Mouse (Mus musculus): Measurements from ENCODE around the gene Tsr3.

Gene Tsr3

DNA sequence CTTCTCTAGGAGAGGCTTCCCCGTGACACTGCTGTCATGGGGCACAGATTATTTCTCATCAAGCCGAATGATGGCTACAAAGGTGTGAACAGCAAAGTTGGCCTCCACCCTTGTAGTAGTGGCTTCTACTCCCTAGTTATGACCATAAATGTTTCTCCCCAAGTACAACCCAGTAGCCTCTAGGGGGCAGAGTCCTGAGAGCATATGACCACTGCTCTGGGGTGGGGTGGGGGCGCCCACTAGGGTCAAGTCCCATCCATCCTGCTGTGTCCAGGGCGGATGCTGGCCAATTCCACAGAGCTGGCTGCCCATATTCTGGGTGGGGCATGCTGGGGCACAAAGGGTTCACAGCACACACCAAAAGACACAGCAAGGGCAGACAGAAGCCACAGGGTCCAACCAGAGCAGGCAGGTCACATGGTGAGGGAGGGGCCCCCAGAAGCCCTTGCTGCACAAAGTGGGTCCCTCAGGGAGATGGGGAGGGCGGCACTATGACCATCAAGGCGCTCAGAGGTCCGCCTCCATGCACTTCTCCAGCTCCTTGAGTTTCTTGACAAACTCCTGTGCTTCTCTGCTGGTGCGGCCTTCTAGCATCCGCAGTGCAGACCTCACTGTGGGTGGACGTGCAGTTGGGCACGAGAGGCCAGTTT is 3.3 kb downstream of the Tsr3 start:
- ATAC-seq (ENCODE audit: low TSS enrichment), result no peak

DNA sequence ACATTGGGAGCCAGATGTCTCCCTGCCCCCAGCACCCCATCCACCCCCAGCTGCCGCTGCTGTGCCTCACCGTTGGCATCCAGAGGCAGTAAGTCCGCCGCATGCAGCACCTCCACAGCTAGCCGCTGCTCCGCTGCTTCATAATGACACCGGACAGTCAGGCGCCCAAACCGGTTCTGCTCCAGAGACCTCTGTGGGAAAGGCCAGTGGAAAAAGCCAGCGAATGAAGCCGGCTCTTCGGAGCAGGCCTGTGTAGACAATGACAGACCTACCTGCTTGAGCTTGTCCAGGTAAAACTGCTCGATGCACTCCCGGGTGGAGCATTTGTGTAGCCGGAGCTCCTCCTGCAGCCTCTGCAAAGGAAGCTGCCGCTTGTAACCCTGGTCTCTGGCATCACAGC is 4.3 kb downstream of the Tsr3 start:
- no peak for ATAC-seq (ENCODE audit: low TSS enrichment)

DNA sequence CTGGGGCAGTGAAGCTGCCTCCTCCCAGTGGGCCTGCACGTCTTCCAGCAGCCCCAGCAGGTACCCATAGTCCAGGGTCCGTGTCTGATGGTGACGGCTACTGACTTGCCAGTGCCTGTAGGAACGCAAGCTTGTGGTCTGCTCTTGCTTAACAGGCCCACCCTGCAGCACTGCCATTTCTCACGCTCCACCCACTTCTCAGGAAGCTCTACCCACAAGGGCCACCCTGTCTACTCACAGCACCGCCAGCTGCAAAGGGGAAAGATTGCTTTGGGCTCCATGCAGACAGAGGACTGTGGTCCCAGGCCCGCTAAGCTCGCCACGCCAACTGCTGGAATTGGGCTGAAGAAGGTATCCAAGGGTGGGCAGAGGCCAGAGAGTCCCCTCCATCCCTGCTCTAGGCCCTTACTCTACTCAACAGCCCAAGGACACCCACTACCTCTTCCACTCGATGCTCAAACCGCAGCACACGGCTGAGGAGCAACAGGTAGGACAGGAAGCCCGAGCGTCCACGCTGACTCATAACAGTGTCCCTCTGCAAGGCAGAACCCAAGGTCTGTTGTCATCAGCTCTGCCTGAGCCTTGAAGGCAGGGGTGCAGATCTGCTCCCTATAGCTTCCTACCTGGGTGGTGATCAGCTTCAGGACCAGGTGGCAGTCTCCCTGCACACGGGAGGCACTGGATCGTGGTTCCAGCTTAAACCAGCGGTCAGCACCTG is 8.2 kb downstream of the Tsr3 start:
- ATAC-seq (ENCODE audit: low TSS enrichment), result no peak

- no peak for ATAC-seq (ENCODE audit: low TSS enrichment)
Observed at GRCm38 (mm10) chr17:25250181-25250835, 10.3 kb downstream of the Tsr3 start.

DNA sequence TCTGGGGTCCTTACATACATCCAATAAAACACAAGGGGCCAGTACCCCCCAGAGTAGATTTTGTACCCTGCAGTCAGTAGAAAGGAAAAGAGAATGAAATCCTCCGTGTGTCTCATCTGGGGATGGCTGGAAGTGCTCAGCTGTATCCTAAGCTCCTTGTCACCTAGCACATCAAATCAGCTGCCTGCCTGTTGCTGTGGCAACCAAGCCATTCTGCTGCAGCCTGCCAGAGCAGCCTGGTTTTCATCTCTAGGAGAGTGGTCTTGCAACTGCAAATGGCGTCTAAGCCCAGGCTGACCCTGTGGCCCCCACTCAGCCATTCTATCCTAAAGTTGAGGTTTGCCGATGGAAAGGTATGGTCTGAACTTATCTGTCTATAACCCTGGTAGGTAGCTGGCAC is 12.7 kb downstream of the Tsr3 start:
- no peak for ATAC-seq (ENCODE audit: low TSS enrichment)

GRCm38 (mm10) chr17:25253760-25254159 is 13.8 kb downstream of the Tsr3 start:
- ATAC-seq (ENCODE audit: low TSS enrichment), result no peak

DNA sequence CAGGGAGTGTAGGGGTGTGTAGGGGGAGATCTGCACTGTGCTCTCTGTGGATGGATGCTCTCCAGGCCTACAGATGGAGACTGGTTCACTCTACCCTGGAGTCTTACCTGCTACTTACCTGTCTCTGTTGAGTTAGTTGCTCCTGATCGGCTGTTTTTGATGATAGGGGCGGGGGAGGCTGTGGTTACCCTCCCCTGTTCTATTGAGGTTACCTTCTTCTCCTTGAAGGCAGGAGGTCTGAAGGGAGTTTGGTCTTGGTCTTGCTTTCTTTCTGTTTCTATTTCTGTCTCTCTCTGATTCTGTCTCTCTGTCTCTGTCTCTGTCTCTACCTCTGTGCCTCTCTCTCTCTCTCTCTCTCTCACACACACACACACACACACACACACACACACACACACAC is 15.1 kb downstream of the Tsr3 start:
- ATAC-seq (ENCODE audit: low TSS enrichment), result no peak

DNA sequence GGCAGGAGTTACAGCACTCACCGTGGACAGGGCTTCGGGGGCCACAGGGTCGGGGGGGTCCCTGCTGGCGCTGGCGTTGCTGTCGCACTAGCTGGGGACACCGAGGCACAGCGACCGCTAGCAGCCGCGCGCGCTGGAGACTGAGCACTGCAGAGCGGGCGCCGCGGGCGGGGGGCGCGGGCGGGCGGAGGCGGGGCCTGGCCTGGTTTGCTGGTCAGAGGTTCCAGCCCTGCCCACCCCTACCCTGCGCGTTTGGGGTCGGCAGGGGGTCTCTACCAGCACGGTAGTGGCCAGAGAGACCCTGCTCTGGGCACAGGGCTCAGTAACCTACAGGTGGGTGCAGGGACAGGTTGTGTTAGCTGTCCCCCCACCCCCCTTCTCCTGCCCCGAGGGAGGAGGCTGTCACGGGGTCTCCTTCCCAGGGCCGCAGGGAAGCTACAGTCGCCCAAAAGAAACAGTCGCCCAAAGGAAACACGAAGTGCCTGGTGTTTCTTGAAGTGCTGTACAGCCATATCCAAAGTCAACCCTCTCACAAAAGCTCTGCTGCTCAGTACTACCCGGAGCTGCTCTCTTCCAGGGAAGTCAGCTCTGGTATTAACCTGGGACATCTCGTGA is 16.3 kb downstream of the Tsr3 start, which contains the start of gene Baiap3:
Gene Baiap3 (minus strand): TSS at position 225 of the 615 bp plus-strand sequence.
- no peak for ATAC-seq (ENCODE audit: low TSS enrichment)

GRCm38 (mm10) chr17:25257804-25258261 is 17.9 kb downstream of the Tsr3 start:
- no peak for ATAC-seq (ENCODE audit: low TSS enrichment)

DNA sequence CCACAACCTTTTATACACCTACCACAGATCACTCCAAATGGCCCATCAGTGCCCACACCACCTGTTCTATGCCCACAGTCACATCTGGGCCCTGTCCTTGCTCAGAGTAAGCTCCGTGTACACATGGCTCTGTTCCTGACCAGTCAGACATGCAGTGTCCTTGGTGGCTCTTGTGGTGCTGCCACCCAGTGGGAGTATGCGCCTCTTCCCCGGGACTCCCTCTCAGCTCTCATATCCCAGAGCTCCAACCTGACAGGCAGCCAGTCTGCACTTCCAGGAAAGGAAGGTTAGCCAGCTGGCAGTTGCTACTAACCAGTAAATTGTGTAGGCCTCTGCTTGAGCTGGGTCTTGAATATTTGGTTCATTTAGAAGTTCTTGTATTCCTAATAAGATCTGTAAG is 24.5 kb downstream of the Tsr3 start:
- peak; percentile 69; the same call in 1 of the 2 replicates for ATAC-seq (ENCODE audit: low TSS enrichment)

DNA sequence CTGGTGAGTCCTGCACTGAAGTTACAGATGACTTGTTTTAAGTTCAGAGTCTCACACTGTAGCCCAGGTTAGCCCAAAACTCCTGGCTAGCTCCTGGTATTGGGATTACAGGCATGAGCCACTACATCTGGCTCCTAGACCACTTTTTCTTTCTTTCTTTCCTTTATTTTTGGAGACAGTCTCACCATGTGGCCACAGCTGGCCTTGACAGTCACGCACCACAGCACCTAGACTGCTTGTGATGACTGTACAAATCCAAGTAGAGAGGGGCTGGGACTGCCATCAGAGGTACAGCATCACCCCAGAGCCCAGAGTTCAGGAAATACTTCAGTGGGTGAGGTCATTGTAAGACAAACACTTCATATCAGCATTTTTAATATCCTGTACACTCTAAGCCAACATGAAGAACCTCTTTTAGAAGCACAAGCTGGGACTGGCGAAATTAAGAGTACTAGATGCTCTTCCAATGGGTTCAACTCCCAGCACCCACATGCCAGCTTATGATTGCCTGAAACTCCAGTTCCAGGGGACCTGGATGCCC is 30.9 kb downstream of the Tsr3 start:
- ATAC-seq (ENCODE audit: low TSS enrichment), result no peak

GRCm38 (mm10) chr17:25272326-25272725 is 32.4 kb downstream of the Tsr3 start:
- no peak for ATAC-seq (ENCODE audit: low TSS enrichment)

- peak; percentile 83 for ATAC-seq (ENCODE audit: low TSS enrichment)
Observed at GRCm38 (mm10) chr17:25272951-25273705, 33.2 kb downstream of the Tsr3 start.

- peak; percentile 76 for ATAC-seq (ENCODE audit: low TSS enrichment)
Observed at GRCm38 (mm10) chr17:25273706-25274501, 33.9 kb downstream of the Tsr3 start.

DNA sequence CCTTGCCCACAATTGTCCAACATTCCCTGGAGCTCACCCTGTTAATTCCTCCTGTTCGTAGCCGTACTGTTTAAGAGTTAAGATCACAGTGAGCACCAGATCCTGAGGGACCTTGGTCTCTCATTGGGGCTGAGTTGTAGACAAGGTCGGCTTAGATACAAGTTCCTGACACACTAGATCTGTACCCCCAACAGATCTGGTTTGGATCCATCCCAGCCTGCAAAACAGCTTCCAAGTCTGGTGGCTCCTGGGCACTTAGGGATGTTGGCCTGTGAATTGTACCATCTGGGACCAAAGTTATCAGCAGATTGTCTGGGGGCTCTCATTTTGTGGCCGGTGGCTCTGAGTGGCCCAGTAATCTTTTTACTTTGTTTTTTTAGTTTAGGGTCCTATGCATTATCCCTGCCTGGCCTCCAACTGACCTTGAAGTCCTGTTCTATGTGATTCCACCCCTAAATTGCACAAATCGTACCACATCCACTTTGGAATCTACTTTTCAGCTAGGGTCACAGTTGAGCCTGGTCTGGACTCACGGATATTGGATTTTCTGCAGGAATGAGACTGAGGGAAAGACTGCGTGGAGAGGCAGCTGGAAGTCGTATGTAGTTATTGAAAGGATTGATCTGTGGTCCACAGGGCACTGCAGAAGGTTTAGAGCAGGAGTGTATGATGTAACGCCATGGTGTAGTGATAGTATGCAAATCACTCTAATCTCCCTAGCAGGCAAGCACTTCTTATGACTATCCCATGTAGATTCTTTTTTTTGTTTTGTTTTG is 34.8 kb downstream of the Tsr3 start, which contains the start of gene Ube2i:
Gene Ube2i (minus strand): TSS at position 52 of the 776 bp plus-strand sequence.
- ATAC-seq (ENCODE audit: low TSS enrichment), result no peak

- no peak for ATAC-seq (ENCODE audit: low TSS enrichment)
Observed at GRCm38 (mm10) chr17:25275833-25276232, 35.9 kb downstream of the Tsr3 start.

GRCm38 (mm10) chr17:25282133-25282532 is 42.2 kb downstream of the Tsr3 start:
- no peak for ATAC-seq (ENCODE audit: low TSS enrichment)

DNA sequence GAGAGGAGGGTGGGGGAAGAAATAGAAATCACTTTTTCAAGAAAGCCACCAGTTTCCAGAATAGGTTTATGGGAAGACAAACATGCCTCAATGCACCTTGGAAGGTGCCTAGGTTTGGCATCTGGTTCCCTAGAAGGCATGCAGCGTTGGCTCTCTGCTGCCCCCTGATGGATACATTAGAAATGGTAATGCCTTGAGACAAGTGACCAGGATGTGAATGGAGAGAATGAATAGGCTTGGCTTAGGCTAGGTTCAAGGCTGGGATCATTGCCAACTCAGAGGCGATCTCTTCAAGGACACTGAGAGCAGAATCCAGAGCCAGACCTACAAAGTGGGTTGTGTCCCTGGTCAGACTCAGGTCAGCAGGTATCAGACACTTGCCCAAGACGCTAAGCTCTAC is 45.1 kb downstream of the Tsr3 start:
- no peak; the same call in 1 of the 2 replicates for ATAC-seq (ENCODE audit: low TSS enrichment)

DNA sequence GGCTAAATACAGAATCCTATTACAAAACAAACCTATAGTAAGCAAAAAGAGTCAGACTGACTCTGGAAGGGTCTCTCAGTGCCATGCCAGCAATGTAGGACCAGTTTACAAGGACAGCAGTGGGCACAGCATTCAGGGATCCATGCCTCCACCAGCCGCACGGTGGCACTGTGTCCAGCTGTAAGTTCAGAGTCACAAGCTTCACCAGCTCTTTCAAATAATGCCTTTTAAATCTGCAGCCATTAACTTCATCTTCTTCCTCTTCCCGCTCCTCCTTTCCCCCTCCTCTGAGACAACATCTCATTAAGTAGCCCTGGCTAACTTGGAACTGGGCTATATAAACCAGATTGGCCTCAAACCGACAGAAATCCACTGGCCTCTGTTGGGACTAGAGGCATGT is 48.9 kb downstream of the Tsr3 start:
- ATAC-seq (ENCODE audit: low TSS enrichment), result peak; percentile 64; the same call in 1 of the 2 replicates

- no peak for ATAC-seq (ENCODE audit: low TSS enrichment)
Observed at GRCm38 (mm10) chr17:25290411-25290810, 50.4 kb downstream of the Tsr3 start.

Measured in frontal cortex, adult (tissue).